Mouse (Mus musculus): ENCODE data around the gene Rgs12. TPM values are rescaled to one million over a fixed set of nuclear protein-coding genes. Genes with fewer than 3 reads are reported as not detected.

Rgs12 gene
- 36.4 and 37.5 TPM in 2 replicates for polyA plus RNA-seq (2015; fragmentation: Nextera tagmentation; extraction: Ambion mirVana)

GRCm38 (mm10) chr5:34948861-34949760 lies at the start of gene Rgs12:
Gene Rgs12, plus strand, starts transcription at chr5:34949445.
- Histone ChIP-seq H3K27me3 (no peaks in the 10 kb centered on the region), H3K4me2 (peak within 1 kb of the TSS; percentile 78), H3K4me3 (peak within 1 kb of the TSS; percentile 67), H3K9ac (peak within 1 kb of the TSS; percentile 73), H3K4me1 (peaks cover 21% of the 10 kb centered on the region), H3K9me3 (no peaks in the 10 kb centered on the region), H3K36me3 (peaks cover 4% of the 10 kb centered on the region; the same call in 1 of the 2 replicates), H3K27ac (peak within 1 kb of the TSS; percentile 83)
- WGBS, result under 1% methylated on average over 76 of the region's 84 CpGs
- peak; percentile 94 for ATAC-seq (ENCODE audit: insufficient number of reproducible peaks, low FRiP score, low TSS enrichment, low read depth)

DNA sequence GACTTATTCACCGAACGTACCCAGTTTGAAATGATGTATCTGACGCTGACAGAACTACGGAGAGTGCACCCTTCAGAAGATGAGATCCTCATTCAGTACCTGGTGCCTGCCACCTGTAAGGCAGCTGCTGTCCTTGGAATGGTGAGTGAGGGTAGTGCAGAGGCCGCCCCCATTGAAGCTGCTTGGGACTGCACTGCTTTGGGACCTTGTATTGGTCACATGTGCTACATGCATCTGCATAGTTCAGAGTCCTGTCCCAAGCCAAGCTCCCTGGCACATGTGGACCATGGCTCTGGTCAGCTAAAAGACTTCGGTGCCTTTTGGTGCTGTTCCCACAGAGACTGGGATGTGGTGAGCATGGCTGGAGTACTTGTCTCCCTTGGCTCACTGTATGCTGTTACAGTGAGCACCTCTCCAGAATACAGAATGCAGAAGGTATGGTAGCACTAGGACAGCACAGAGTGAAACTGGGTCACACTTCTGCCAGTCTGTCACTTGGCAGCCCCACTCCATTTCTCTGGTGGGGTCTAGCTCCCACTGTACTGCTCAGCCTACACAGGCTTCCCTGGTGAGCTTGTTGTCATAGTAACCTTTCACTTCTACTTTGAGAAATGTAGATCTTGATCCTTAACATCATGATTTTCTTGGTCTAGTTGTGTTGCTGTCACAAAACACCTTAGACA lies 49.3 kb upstream of the Rgs12 start:
- peaks cover 84% of the 10 kb centered on the region for H3K36me3 ChIP-seq
- 95% methylated on average over 6 of the region's 6 CpGs for WGBS

GRCm38 (mm10) chr5:34902371-34902770 lies 46.9 kb upstream of the Rgs12 start:
- ATAC-seq (ENCODE audit: insufficient number of reproducible peaks, low FRiP score, low TSS enrichment, low read depth), result no peak

More for the DNA sequence above, 49.3 kb upstream of the Rgs12 start:
- H3K4me1 ChIP-seq, result no peaks in the 10 kb centered on the region
- no peaks in the 10 kb centered on the region for H3K9me3 ChIP-seq
- no peak overlapping the region for H3K9ac ChIP-seq
- no peak for ATAC-seq (ENCODE audit: insufficient number of reproducible peaks, low FRiP score, low TSS enrichment, low read depth)
- no peak overlapping the region for H3K4me3 ChIP-seq
- no peak overlapping the region for H3K27ac ChIP-seq
- no peaks in the 10 kb centered on the region for H3K27me3 ChIP-seq
- H3K4me2 ChIP-seq, result no peak overlapping the region

DNA sequence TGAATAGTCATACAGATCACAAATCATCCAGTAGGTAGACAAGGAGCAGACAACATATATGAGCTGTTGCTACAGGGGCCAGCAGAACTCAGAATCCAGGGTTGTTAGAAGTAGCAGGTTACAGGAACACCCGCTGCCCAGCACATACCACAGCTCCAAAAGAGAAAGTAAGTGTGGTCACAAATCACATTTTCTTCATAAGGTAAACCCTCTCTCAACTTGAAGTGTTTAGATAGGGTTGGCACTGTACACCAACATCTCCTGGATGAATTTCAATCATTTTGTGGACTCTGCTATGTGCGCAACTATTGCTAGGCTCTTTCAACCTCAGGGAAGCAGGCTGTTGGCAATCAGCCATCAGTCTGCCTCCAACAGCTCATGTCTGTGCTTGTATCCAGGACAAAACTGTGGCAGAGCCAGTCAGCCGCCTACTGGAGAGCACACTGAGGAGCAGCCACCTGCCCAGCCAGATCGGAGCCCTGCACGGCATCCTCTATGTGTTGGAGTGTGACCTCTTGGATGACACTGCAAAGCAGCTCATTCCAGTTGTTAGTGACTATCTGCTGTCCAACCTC lies 46.3 kb upstream of the Rgs12 start:
- ATAC-seq (ENCODE audit: insufficient number of reproducible peaks, low FRiP score, low TSS enrichment, low read depth), result no peak

More at GRCm38 (mm10) chr5:34902371-34902770, 46.9 kb upstream of the Rgs12 start:
- 0 out of 2 replicates have a peak overlapping the region, but pooled peaks have one; percentile 22 for H3K27ac ChIP-seq
- H3K27me3 ChIP-seq, result no peaks in the 10 kb centered on the region
- H3K4me1 ChIP-seq, result no peaks in the 10 kb centered on the region
- H3K9me3 ChIP-seq, result no peaks in the 10 kb centered on the region
- peaks cover 86% of the 10 kb centered on the region for H3K36me3 ChIP-seq
- H3K4me2 ChIP-seq, result no peak overlapping the region
- no peak overlapping the region for H3K9ac ChIP-seq
- no peak overlapping the region for H3K4me3 ChIP-seq

GRCm38 (mm10) chr5:34904412-34904811 lies 44.8 kb upstream of the Rgs12 start:
- Histone ChIP-seq H3K9ac (no peak overlapping the region), H3K27ac (no peak overlapping the region), H3K4me3 (no peak overlapping the region), H3K36me3 (peaks cover 87% of the 10 kb centered on the region), H3K27me3 (no peaks in the 10 kb centered on the region), H3K9me3 (no peaks in the 10 kb centered on the region), H3K4me1 (peaks cover 5% of the 10 kb centered on the region), H3K4me2 (no peak overlapping the region)
- ATAC-seq (ENCODE audit: insufficient number of reproducible peaks, low FRiP score, low TSS enrichment, low read depth), result no peak

More for the DNA sequence above, 46.3 kb upstream of the Rgs12 start:
- Histone ChIP-seq H3K4me3 (no peak overlapping the region), H3K36me3 (peaks cover 86% of the 10 kb centered on the region), H3K27ac (0 out of 2 replicates have a peak overlapping the region, but pooled peaks have one; percentile 22), H3K9ac (no peak overlapping the region), H3K27me3 (no peaks in the 10 kb centered on the region), H3K9me3 (no peaks in the 10 kb centered on the region), H3K4me2 (no peak overlapping the region), H3K4me1 (no peaks in the 10 kb centered on the region)
- 76% methylated on average over 5 of the region's 5 CpGs for WGBS

- Histone ChIP-seq H3K4me3 (no peak overlapping the region), H3K9ac (no peak overlapping the region), H3K4me2 (no peak overlapping the region), H3K27ac (no peak overlapping the region), H3K9me3 (no peaks in the 10 kb centered on the region), H3K36me3 (peaks cover 69% of the 10 kb centered on the region), H3K4me1 (peaks cover 7% of the 10 kb centered on the region), H3K27me3 (no peaks in the 10 kb centered on the region)
- no peak for ATAC-seq (ENCODE audit: insufficient number of reproducible peaks, low FRiP score, low TSS enrichment, low read depth)
- WGBS, result 96% methylated on average over 4 of the region's 4 CpGs
Observed at GRCm38 (mm10) chr5:34907230-34907629, 42.0 kb upstream of the Rgs12 start.

DNA sequence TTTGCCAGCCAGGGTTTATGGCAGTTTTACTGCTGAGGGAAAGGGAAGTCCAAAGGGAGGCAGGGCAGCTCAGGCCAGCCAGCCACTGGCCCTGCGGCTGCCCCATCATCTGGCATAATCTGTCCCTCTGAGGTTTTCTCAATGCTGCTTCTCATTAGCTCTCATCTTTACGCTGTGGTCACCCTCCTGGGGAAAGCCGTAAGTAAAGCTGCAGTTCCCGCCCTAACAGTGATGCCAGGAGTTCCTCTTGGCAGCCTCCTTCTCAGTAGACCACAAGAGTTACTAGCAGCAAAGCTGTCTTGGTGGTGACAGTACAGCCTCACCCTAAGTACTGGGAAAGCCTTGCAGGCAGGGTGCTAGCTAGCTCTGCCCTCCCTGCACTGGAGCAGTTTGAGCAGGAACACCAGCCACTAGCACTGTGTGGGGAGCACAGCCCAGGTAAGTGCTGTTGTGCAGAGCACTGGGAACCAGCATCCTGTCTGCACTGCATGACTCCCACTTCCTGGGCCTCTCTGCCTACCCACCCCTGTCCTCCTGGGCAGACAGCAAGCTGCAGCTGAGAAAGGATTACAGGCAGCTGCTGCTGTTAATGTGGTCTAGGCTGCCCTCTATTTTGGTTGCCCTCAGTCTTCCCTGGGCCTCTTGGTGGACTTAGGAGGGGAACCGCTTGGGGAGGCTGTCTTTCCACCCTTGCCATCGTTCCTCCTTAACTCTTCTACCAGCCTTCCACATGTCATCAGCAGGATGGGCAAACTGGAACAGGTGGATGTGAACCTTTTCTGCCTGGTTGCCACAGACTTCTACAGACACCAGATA lies 41.1 kb upstream of the Rgs12 start, which contains the start of gene Msantd1:
Gene Msantd1, plus strand, starts transcription at position 103 of the 816 bp plus-strand sequence.
- H3K4me3 ChIP-seq, result no peak within 1 kb of the TSS
- peaks cover 66% of the 10 kb centered on the region for H3K36me3 ChIP-seq
- no peaks in the 10 kb centered on the region for H3K9me3 ChIP-seq
- H3K27ac ChIP-seq, result peak within 1 kb of the TSS; percentile 13; the same call in 1 of the 2 replicates
- WGBS, result 68% methylated on average over 6 of the region's 6 CpGs
- no peak within 1 kb of the TSS for H3K4me2 ChIP-seq
- H3K9ac ChIP-seq, result no peak within 1 kb of the TSS
- ATAC-seq (ENCODE audit: insufficient number of reproducible peaks, low FRiP score, low TSS enrichment, low read depth), result no peak
- H3K27me3 ChIP-seq, result no peaks in the 10 kb centered on the region
- H3K4me1 ChIP-seq, result peaks cover 7% of the 10 kb centered on the region

DNA sequence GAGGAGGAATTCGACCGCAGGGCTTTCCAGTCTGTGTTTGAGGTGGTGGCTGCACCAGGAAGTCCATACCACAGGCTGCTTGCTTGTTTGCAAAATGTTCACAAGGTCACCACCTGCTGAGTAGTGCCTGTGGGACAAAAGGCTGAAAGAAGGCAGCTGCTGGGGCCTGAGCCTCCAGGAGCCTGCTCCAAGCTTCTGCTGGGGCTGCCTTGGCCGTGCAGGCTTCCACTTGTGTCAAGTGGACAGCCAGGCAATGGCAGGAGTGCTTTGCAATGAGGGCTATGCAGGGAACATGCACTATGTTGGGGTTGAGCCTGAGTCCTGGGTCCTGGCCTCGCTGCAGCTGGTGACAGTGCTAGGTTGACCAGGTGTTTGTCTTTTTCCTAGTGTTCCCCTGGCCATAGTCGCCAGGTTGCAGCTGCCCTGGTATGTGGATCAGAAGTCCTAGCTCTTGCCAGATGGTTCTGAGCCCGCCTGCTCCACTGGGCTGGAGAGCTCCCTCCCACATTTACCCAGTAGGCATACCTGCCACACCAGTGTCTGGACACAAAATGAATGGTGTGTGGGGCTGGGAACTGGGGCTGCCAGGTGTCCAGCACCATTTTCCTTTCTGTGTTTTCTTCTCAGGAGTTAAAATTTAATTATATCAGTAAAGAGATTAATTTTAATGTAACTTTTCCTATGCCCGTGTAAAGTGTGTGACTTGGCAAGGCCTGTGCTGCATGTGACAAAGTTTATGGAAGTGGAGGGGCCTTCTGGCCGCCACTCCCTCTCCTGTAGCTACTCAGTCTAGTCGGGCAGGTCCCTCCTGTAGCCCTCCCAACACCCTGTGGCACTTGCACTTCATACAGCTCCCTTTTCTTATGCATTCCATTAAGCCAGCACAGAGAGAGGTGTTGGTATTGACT lies 40.3 kb upstream of the Rgs12 start:
- H3K4me3 ChIP-seq, result no peak overlapping the region
- peaks cover 7% of the 10 kb centered on the region for H3K4me1 ChIP-seq
- H3K9me3 ChIP-seq, result no peaks in the 10 kb centered on the region
- no peaks in the 10 kb centered on the region for H3K27me3 ChIP-seq
- H3K9ac ChIP-seq, result no peak overlapping the region
- H3K27ac ChIP-seq, result 0 out of 2 replicates have a peak overlapping the region, but pooled peaks have one; percentile 9
- H3K4me2 ChIP-seq, result no peak overlapping the region
- no peak; the same call in 1 of the 2 replicates for ATAC-seq (ENCODE audit: insufficient number of reproducible peaks, low FRiP score, low TSS enrichment, low read depth)
- peaks cover 64% of the 10 kb centered on the region for H3K36me3 ChIP-seq
- WGBS, result 65% methylated on average over 9 of the region's 9 CpGs

DNA sequence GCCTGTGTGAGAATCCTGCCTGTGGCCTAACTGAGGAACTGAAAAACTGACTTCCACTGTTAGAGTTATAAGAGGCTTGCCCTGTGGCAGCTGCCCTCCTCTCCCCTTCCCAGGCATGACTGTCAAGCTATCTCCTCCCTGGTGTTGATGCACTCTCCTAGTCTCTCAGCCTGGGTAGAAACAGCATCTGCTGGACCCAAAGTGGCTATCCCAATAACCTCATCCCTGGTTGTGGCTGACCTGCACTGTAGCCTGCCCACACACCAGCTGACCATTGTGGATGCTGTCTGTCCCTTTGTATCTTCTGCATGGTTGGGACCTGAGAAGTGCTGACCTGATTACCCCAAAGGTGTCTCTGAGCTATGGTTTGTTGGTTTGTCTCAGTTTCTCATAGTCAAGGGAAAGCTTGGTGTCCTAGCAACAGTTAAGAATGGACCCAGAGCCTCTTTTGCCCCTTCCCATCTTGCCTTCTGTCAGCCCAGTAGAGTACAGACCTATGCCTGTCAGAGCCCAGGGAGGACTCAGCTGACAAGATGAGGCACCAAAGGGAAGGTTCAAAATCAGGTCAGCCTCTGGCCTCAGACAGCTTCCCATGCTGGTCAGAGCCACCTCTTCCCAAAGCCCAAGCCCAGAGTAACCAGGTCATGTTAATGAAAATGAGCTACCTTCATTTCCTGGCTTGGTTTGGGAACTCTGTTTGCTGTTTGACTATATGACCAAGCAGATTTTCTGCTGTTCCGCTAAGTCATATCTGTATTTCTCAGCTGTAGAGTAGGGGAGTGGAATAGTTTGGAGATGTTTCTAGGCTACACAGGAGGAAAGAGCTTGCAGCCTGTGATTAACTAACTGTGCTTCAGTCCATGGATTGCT lies 39.4 kb upstream of the Rgs12 start:
- Histone ChIP-seq H3K36me3 (peaks cover 55% of the 10 kb centered on the region), H3K4me1 (peaks cover 7% of the 10 kb centered on the region), H3K27ac (0 out of 2 replicates have a peak overlapping the region, but pooled peaks have one; percentile 9), H3K4me2 (no peak overlapping the region), H3K9me3 (no peaks in the 10 kb centered on the region), H3K27me3 (no peaks in the 10 kb centered on the region), H3K4me3 (no peak overlapping the region), H3K9ac (no peak overlapping the region)
- WGBS, result 94% methylated on average over 1 of the region's 1 CpGs
- no peak for ATAC-seq (ENCODE audit: insufficient number of reproducible peaks, low FRiP score, low TSS enrichment, low read depth)

DNA sequence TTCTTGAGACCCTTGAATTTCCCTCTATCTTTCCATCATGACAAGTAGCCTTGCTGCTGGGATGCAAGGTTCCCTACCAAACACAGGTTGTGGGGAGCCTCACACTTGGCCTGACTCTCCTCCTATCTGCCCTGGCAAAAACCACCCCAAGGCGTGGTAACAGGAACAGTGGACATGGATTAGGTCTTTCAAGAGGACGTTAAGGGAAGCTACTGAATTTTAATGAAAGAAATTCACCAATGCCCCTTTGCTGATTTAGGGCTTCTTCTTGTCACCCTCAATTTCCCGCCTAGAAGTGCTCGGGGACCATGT lies 38.8 kb upstream of the Rgs12 start:
- Histone ChIP-seq H3K36me3 (peaks cover 50% of the 10 kb centered on the region), H3K4me3 (no peak overlapping the region), H3K9me3 (no peaks in the 10 kb centered on the region), H3K27ac (no peak overlapping the region), H3K4me2 (no peak overlapping the region), H3K9ac (no peak overlapping the region), H3K4me1 (peaks cover 7% of the 10 kb centered on the region), H3K27me3 (no peaks in the 10 kb centered on the region)
- WGBS, result 85% methylated on average over 4 of the region's 4 CpGs
- ATAC-seq (ENCODE audit: insufficient number of reproducible peaks, low FRiP score, low TSS enrichment, low read depth), result no peak

Measured in limb, embryonic 15.5 days (tissue).